Mouse (Mus musculus) neural tube, embryonic 11.5 days (tissue): ENCODE results near the gene Ugt1a1. TPM values are rescaled to one million over a fixed set of nuclear protein-coding genes. Genes with fewer than 3 reads are reported as not detected.

Source experiments
- ATAC-seq: fragments of 200-750 bp; cut with Nextera tagmentation; 2 replicates; pipeline ENCODE4 v1.8.0; 2017; ENCODE audit warnings: moderate number of reproducible peaks, mild to moderate bottlenecking, moderate TSS enrichment, moderate library complexity; ENCODE audit not compliant: insufficient read depth, low FRiP score, low TSS enrichment
- DNase-seq: peaks from one replicate; pipeline ENCODE4 v3.0.0-alpha.2; 2015; ENCODE audit warnings: low spot score
- H3K27ac ChIP-seq: fragments of 300-500 bp; sonication (generic); 2 replicates; pipeline ENCODE4 v1.5.1; 2014; ENCODE audit warnings: low read depth, mild to moderate bottlenecking, low read length
- H3K27me3 ChIP-seq: fragments of 300-500 bp; sonication (generic); 2 replicates; pipeline ENCODE4 v1.6.1; 2014; ENCODE audit warnings: mild to moderate bottlenecking, low read length, mixed read lengths; ENCODE audit not compliant: control insufficient read depth, insufficient read depth
- H3K36me3 ChIP-seq: fragments of 300-500 bp; sonication (generic); 2 replicates; pipeline ENCODE4 v1.6.1; 2014; ENCODE audit warnings: mild to moderate bottlenecking, low read length, moderate library complexity, mixed read lengths; ENCODE audit not compliant: control insufficient read depth, insufficient read depth
- H3K4me1 ChIP-seq: fragments of 300-500 bp; sonication (generic); 2 replicates; pipeline ENCODE4 v1.6.1; 2014; ENCODE audit warnings: low read length, mixed read lengths; ENCODE audit not compliant: control insufficient read depth, insufficient read depth
- H3K4me2 ChIP-seq: fragments of 300-500 bp; sonication (generic); 2 replicates; pipeline ENCODE4 v1.6.1; 2014; ENCODE audit warnings: low read depth, mild to moderate bottlenecking, moderate library complexity
- H3K4me3 ChIP-seq: fragments of 300-500 bp; sonication (generic); 2 replicates; pipeline ENCODE4 v1.5.1; 2014; ENCODE audit warnings: low read depth, low read length
- H3K9ac ChIP-seq: fragments of 300-500 bp; sonication (generic); 2 replicates; pipeline ENCODE4 v1.6.1; 2014; ENCODE audit warnings: mild to moderate bottlenecking, low read length
- H3K9me3 ChIP-seq: fragments of 300-500 bp; sonication (generic); 2 replicates; pipeline ENCODE4 v1.6.1; 2016; ENCODE audit warnings: low read length; ENCODE audit not compliant: control insufficient read depth
- WGBS: fragments of 180-500 bp; shearing (Covaris S2); extraction: QIAGEN DNeasy Blood & Tissue Kit; methylation state at CpG from one replicate; pipeline ENCODE4 v1.1.7; 2014; 5-methylcytosine and 5-hydroxymethylcytosine counted together
- polyA plus RNA-seq: library from polyadenylated mRNA; unstranded; fragments of >200 nt; fragmentation: Nextera tagmentation; extraction: Ambion mirVana; gene quantifications from 2 replicates; pipeline ENCODE4 v1.2.1, GENCODE M21; 2014

Ugt1a1 gene
- polyA plus RNA-seq, 1 experiment from 2014 or later = not detected

DNA sequence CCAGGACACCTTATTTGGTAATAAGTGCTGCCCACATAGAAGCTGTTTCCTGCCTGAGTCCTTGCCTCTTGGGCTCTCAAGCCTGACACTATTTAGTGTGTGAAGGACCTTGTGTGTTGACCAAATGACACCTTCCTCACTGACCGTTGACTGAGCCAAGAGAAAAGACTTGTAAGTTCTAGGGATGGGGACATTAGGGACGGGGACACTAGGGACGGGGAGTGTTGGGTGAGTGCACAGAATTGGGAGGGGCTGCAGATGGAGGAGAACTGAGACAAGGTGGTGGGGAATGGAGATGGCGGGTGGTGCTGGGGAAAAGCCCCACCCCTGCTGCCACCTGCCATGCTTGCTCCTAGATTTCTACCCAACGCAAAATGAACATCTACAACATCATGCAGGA lies 18.2 kb downstream of the Ugt1a1 start:
- H3K9me3 ChIP-seq = peaks cover 94% of the 10 kb centered on the region
- no peaks in the 10 kb centered on the region for H3K27me3 ChIP-seq
- 84% methylated on average over 5 of the region's 5 CpGs for WGBS
- DNase-seq = no peak
- H3K4me1 ChIP-seq = no peaks in the 10 kb centered on the region
- H3K9ac ChIP-seq = no peak overlapping the region
- no peak overlapping the region for H3K4me2 ChIP-seq
- no peak overlapping the region for H3K4me3 ChIP-seq
- no peak overlapping the region for H3K27ac ChIP-seq
- ATAC-seq = no peak; the same call in 1 of the 2 replicates
- no peaks in the 10 kb centered on the region for H3K36me3 ChIP-seq

- Histone ChIP-seq H3K9ac (no peak overlapping the region), H3K27me3 (no peaks in the 10 kb centered on the region), H3K27ac (no peak overlapping the region), H3K4me3 (no peak overlapping the region), H3K4me2 (no peak overlapping the region), H3K36me3 (no peaks in the 10 kb centered on the region), H3K4me1 (no peaks in the 10 kb centered on the region), H3K9me3 (peaks cover 96% of the 10 kb centered on the region)
- DNase-seq (no peak), ATAC-seq (no peak)
- WGBS = 71% methylated on average over 7 of the region's 7 CpGs
Observed at GRCm38 (mm10) chr1:88230421-88230820, 18.7 kb downstream of the Ugt1a1 start.

DNA sequence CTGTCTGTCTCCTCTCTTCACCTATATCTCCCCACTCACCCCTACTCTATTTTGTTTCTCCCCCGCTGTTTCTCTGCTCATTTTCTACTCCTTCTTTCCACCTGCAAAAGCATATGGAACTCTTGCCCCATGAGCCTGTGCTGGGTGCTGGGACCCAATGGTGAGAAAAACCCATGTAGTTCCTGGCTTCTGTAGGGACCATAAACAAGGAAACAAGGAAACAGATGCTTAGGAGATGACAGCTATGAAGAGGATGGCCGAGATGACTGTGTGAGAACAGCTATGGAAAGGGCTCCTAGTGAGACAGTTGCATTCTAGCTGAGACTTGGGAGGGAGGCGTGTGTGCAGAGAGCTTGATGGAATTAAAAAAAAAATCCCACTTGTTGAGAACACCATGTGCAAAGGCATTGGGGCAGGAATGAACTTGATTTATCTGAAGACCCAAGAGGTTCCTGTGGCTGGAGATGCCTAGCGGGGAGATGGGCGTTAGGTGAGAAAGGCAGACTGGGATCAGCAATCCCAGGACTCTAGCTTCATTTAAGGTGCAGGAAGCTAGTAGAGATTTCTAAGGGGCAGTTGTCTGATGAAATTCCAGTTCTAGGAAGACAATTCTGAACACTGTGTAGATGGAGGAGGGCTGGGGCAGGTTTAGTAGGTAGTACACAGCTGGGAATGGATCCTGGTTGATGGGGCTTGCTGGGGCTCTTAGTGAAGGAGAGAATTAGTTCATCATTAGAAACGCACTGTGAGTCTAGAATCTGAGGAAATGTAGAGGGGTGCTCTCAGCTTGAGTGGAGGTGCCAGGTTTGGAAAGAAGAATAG lies 19.4 kb downstream of the Ugt1a1 start:
- no peaks in the 10 kb centered on the region for H3K27me3 ChIP-seq
- H3K36me3 ChIP-seq = no peaks in the 10 kb centered on the region
- no peak overlapping the region for H3K27ac ChIP-seq
- H3K4me1 ChIP-seq = no peaks in the 10 kb centered on the region
- H3K9ac ChIP-seq = no peak overlapping the region
- ATAC-seq (no peak), DNase-seq (no peak)
- H3K4me3 ChIP-seq = no peak overlapping the region
- 74% methylated on average over 6 of the region's 6 CpGs for WGBS
- H3K4me2 ChIP-seq = no peak overlapping the region
- peaks cover 96% of the 10 kb centered on the region for H3K9me3 ChIP-seq

DNA sequence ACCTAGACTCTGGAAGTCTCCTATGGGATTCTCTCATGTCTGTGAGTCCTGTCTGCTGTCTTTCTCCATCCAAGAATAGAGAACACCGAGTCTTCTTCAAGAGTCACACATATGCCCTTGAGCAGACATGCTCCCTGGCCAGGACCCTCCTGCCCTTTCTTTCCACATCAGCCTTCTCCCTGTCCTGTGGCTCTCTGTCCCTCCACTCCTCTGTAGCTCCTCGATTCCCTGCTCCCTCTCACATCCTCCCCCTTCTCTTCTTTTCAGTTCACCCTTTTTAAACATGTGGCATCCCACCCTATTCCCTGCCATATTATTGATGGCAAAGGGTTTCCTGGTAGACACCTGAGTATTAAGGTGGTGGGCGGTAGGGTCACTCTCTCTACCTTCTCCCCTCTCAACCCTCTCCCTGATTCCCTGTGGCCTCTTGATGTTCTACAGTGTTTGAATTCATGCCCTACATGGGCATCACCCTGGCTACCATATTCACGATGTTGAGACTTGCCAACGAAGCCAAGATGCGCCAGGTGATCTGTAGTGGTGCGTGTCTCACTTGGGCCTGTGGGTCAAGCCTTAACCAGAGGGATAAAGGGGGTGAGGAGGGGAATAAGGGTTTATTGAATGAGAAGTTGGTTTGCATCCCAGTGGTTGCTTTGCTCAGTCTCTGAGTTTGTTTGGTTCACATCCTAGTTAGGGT lies 20.2 kb downstream of the Ugt1a1 start:
- H3K9ac ChIP-seq = no peak overlapping the region
- H3K27me3 ChIP-seq = no peaks in the 10 kb centered on the region
- H3K4me3 ChIP-seq = no peak overlapping the region
- H3K4me1 ChIP-seq = no peaks in the 10 kb centered on the region
- H3K9me3 ChIP-seq = peaks cover 93% of the 10 kb centered on the region
- DNase-seq (no peak), ATAC-seq (no peak)
- H3K27ac ChIP-seq = no peak overlapping the region
- no peak overlapping the region for H3K4me2 ChIP-seq
- 66% methylated on average over 7 of the region's 7 CpGs for WGBS
- H3K36me3 ChIP-seq = no peaks in the 10 kb centered on the region

GRCm38 (mm10) chr1:88232664-88233380 lies 21.1 kb downstream of the Ugt1a1 start:
- 56% methylated on average over 3 of the region's 3 CpGs for WGBS
- no peak overlapping the region for H3K4me2 ChIP-seq
- H3K27me3 ChIP-seq = no peaks in the 10 kb centered on the region
- H3K9ac ChIP-seq = no peak overlapping the region
- no peaks in the 10 kb centered on the region for H3K36me3 ChIP-seq
- DNase-seq = no peak
- H3K27ac ChIP-seq = no peak overlapping the region
- H3K4me1 ChIP-seq = no peaks in the 10 kb centered on the region
- H3K4me3 ChIP-seq = no peak overlapping the region
- peaks cover 93% of the 10 kb centered on the region for H3K9me3 ChIP-seq
- no peak for ATAC-seq

DNA sequence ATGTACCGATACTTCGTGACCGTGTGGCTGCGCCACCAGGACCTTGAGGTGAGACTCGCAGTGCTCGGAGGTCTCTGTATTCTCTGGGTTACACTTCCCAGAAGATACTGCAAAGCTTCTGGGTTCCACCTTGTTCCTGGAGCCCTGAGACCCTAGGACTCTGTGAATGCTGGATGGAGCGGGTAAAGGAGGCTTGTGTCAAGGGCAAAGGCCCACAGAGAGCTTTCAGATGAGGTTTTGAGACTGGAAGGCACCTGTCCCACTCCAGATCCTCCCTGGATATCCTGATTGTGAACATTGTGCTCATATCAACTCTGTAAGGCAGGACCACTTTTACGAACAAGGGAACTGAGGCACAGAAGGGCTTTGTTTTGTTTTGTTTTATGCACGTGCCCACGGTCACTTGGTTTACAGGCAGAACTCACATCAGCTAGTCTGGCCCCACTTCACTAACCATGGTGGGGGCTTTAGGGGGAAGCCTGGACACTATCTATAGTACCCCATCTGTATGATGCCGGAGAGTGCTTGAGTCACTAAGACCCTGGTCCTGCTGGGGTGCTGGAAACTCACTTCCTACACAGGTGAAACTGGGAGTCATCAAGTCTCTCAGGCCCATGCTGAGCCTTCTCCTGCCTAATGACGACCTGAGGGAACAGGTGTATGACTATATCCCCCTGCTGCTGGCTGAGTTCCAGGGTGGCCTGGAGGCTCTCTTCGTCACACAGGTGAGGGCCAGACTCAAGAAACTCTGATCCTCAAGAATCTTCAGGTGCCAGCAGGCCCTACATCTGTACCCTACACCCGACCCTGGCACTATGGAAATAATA lies 21.9 kb downstream of the Ugt1a1 start:
- no peak overlapping the region for H3K27ac ChIP-seq
- H3K4me3 ChIP-seq = no peak overlapping the region
- H3K27me3 ChIP-seq = no peaks in the 10 kb centered on the region
- H3K4me2 ChIP-seq = no peak overlapping the region
- ATAC-seq (no peak), DNase-seq (no peak)
- H3K36me3 ChIP-seq = no peaks in the 10 kb centered on the region
- WGBS = 70% methylated on average over 14 of the region's 14 CpGs
- H3K4me1 ChIP-seq = no peaks in the 10 kb centered on the region
- peaks cover 92% of the 10 kb centered on the region for H3K9me3 ChIP-seq
- no peak overlapping the region for H3K9ac ChIP-seq

- 66% methylated on average over 4 of the region's 4 CpGs for WGBS
Observed at GRCm38 (mm10) chr1:88234248-88234610, 22.5 kb downstream of the Ugt1a1 start.

GRCm38 (mm10) chr1:88234646-88235045 lies 22.9 kb downstream of the Ugt1a1 start:
- H3K9me3 ChIP-seq = peaks cover 96% of the 10 kb centered on the region
- no peak overlapping the region for H3K27ac ChIP-seq
- H3K9ac ChIP-seq = no peak overlapping the region
- H3K4me1 ChIP-seq = no peaks in the 10 kb centered on the region
- H3K4me3 ChIP-seq = no peak overlapping the region
- 0 out of 2 replicates have a peak, but pooled peaks cover 2% of the 10 kb centered on the region for H3K36me3 ChIP-seq
- H3K27me3 ChIP-seq = no peaks in the 10 kb centered on the region
- DNase-seq (no peak), ATAC-seq (no peak)
- no peak overlapping the region for H3K4me2 ChIP-seq
- WGBS = 42% methylated on average over 5 of the region's 5 CpGs

More at GRCm38 (mm10) chr1:88234248-88234610, 22.5 kb downstream of the Ugt1a1 start:
- DNase-seq (no peak), ATAC-seq (no peak)
- no peak overlapping the region for H3K27ac ChIP-seq
- no peaks in the 10 kb centered on the region for H3K4me1 ChIP-seq
- H3K27me3 ChIP-seq = no peaks in the 10 kb centered on the region
- H3K9me3 ChIP-seq = peaks cover 96% of the 10 kb centered on the region
- H3K36me3 ChIP-seq = 0 out of 2 replicates have a peak, but pooled peaks cover 2% of the 10 kb centered on the region
- H3K4me2 ChIP-seq = no peak overlapping the region
- no peak overlapping the region for H3K9ac ChIP-seq
- no peak overlapping the region for H3K4me3 ChIP-seq
